Mouse (Mus musculus) midbrain, embryonic 12.5 days (tissue): ENCODE data around the gene Krtap5-2. TPM values are rescaled to one million over a fixed set of nuclear protein-coding genes. Genes with fewer than 3 reads are reported as not detected.
"Not testable (repeated sequence)": the region's sequence is repeated elsewhere in the genome, so short reads cannot be mapped to it uniquely, and the experiment has no call there.

Experiments
- ATAC-seq: fragments of 200-750 bp; cut with Nextera tagmentation; 2 replicates; pipeline ENCODE4 v1.8.0; 2017; ENCODE audit warnings: low read depth, moderate TSS enrichment, moderate library complexity; ENCODE audit not compliant: low FRiP score
- H3K27ac ChIP-seq: fragments of 300-500 bp; sonication (generic); replicated peaks from 2 replicates; pipeline ENCODE4 v1.5.1; 2016; ENCODE audit warnings: mild to moderate bottlenecking
- H3K27me3 ChIP-seq: fragments of 300-500 bp; sonication (generic); 2 replicates; pipeline ENCODE4 v1.6.1; 2016; ENCODE audit warnings: mild to moderate bottlenecking
- H3K36me3 ChIP-seq: fragments of 300-500 bp; sonication (generic); 2 replicates; pipeline ENCODE4 v1.6.1; 2016
- H3K4me1 ChIP-seq: fragments of 300-500 bp; sonication (generic); 2 replicates; pipeline ENCODE4 v1.6.1; 2016
- H3K4me2 ChIP-seq: fragments of 300-500 bp; sonication (generic); replicated peaks from 2 replicates; pipeline ENCODE4 v1.6.1; 2016; ENCODE audit warnings: mild to moderate bottlenecking, moderate library complexity
- H3K4me3 ChIP-seq: fragments of 300-500 bp; sonication (generic); 2 replicates; pipeline ENCODE4 v1.5.1; 2016; ENCODE audit warnings: mild to moderate bottlenecking
- H3K9ac ChIP-seq: fragments of 300-500 bp; sonication (generic); replicated peaks from 2 replicates; pipeline ENCODE4 v1.6.1; 2016; ENCODE audit warnings: mild to moderate bottlenecking, moderate library complexity
- H3K9me3 ChIP-seq: fragments of 300-500 bp; sonication (generic); 2 replicates; pipeline ENCODE4 v1.6.1; 2016; ENCODE audit warnings: mild to moderate bottlenecking
- WGBS: fragments of 180-500 bp; shearing (Covaris S2); methylation state at CpG from one replicate; pipeline ENCODE4 v1.1.7; 2016; 5-methylcytosine and 5-hydroxymethylcytosine counted together
- polyA plus RNA-seq: library from polyadenylated mRNA; unstranded; fragments of >200 nt; fragmentation: Nextera tagmentation; extraction: Ambion mirVana; gene quantifications from 2 replicates; pipeline ENCODE4 v1.2.1, GENCODE M21; 2016

Gene Krtap5-2
- not detected in 2 replicates for polyA plus RNA-seq

- not testable (repeated sequence) for H3K4me2 ChIP-seq, H3K27ac ChIP-seq, H3K36me3 ChIP-seq, H3K4me3 ChIP-seq, H3K9me3 ChIP-seq, ATAC-seq, H3K27me3 ChIP-seq, H3K9ac ChIP-seq, H3K4me1 ChIP-seq
Observed at GRCm38 (mm10) chr7:142175905-142176304, at the start of gene Krtap5-2. TSS of gene Krtap5-2 (minus strand) at chr7:142176005.

GRCm38 (mm10) chr7:142224518-142224917 is 48.7 kb upstream of the Krtap5-2 start:
- Histone ChIP-seq H3K4me3 (no peak overlapping the region), H3K27ac (no peak overlapping the region), H3K4me2 (no peak overlapping the region), H3K9ac (no peak overlapping the region), H3K27me3 (no peaks in the 10 kb centered on the region), H3K4me1 (no peaks in the 10 kb centered on the region), H3K36me3 (no peaks in the 10 kb centered on the region), H3K9me3 (no peaks in the 10 kb centered on the region)
- WGBS, result 58% methylated on average over 2 of the region's 2 CpGs
- ATAC-seq, result no peak

- not testable (repeated sequence) for H3K9ac ChIP-seq, H3K36me3 ChIP-seq, H3K4me1 ChIP-seq, ATAC-seq, H3K27ac ChIP-seq, H3K4me2 ChIP-seq, H3K27me3 ChIP-seq, H3K9me3 ChIP-seq, H3K4me3 ChIP-seq
- 65% methylated on average over 1 of the region's 1 CpGs for WGBS
Observed at GRCm38 (mm10) chr7:142212136-142212535, 36.3 kb upstream of the Krtap5-2 start.

- Histone ChIP-seq H3K27ac (no peak within 1 kb of the TSS), H3K36me3 (no peaks in the 10 kb centered on the region), H3K27me3 (no peaks in the 10 kb centered on the region), H3K4me2 (no peak within 1 kb of the TSS), H3K4me1 (no peaks in the 10 kb centered on the region), H3K9ac (no peak within 1 kb of the TSS), H3K4me3 (no peak within 1 kb of the TSS), H3K9me3 (no peaks in the 10 kb centered on the region)
- no peak for ATAC-seq
- 100% methylated on average over 1 of the region's 1 CpGs for WGBS
Observed at GRCm38 (mm10) chr7:142211559-142211958, 35.8 kb upstream of the Krtap5-2 start, which contains the start of gene Gm7579. TSS of gene Gm7579 (plus strand) at chr7:142211859.

- WGBS, result 76% methylated on average over 5 of the region's 5 CpGs
- not testable (repeated sequence) for H3K36me3 ChIP-seq, H3K27me3 ChIP-seq, H3K4me3 ChIP-seq, H3K27ac ChIP-seq, H3K9ac ChIP-seq, H3K9me3 ChIP-seq, ATAC-seq, H3K4me2 ChIP-seq, H3K4me1 ChIP-seq
Observed at GRCm38 (mm10) chr7:142206891-142207290, 31.1 kb upstream of the Krtap5-2 start.

- Histone ChIP-seq H3K36me3 (no peaks in the 10 kb centered on the region), H3K4me2 (no peak overlapping the region), H3K9ac (no peak overlapping the region), H3K4me3 (no peak overlapping the region), H3K4me1 (no peaks in the 10 kb centered on the region), H3K9me3 (no peaks in the 10 kb centered on the region), H3K27me3 (no peaks in the 10 kb centered on the region), H3K27ac (no peak overlapping the region)
- ATAC-seq, result no peak
Observed at GRCm38 (mm10) chr7:142205488-142205887, 29.7 kb upstream of the Krtap5-2 start.

- Histone ChIP-seq H3K4me3 (no peak within 1 kb of the TSS), H3K9me3 (no peaks in the 10 kb centered on the region), H3K27ac (no peak within 1 kb of the TSS), H3K27me3 (no peaks in the 10 kb centered on the region), H3K4me2 (no peak within 1 kb of the TSS), H3K36me3 (no peaks in the 10 kb centered on the region), H3K4me1 (no peaks in the 10 kb centered on the region), H3K9ac (no peak within 1 kb of the TSS)
- no peak for ATAC-seq
- 79% methylated on average over 1 of the region's 1 CpGs for WGBS
Observed at GRCm38 (mm10) chr7:142201064-142201463, 25.3 kb upstream of the Krtap5-2 start, which contains the start of gene Krtap5-3. TSS of gene Krtap5-3 (plus strand) at chr7:142201364.

GRCm38 (mm10) chr7:142198748-142199147 is 22.9 kb upstream of the Krtap5-2 start:
- 83% methylated on average over 2 of the region's 2 CpGs for WGBS
- H3K4me1 ChIP-seq, result no peaks in the 10 kb centered on the region

GRCm38 (mm10) chr7:142190289-142190688 is 14.5 kb upstream of the Krtap5-2 start, which contains the start of gene Gm10153:
TSS of gene Gm10153 (minus strand) at chr7:142190389.
- no peak for ATAC-seq
- Histone ChIP-seq H3K4me2 (no peak within 1 kb of the TSS), H3K27ac (no peak within 1 kb of the TSS), H3K9me3 (no peaks in the 10 kb centered on the region), H3K4me1 (no peaks in the 10 kb centered on the region), H3K27me3 (no peaks in the 10 kb centered on the region), H3K9ac (no peak within 1 kb of the TSS), H3K36me3 (no peaks in the 10 kb centered on the region), H3K4me3 (no peak within 1 kb of the TSS)
- WGBS, result 53% methylated on average over 2 of the region's 2 CpGs

More at GRCm38 (mm10) chr7:142198748-142199147, 22.9 kb upstream of the Krtap5-2 start:
- Histone ChIP-seq H3K36me3 (no peaks in the 10 kb centered on the region), H3K9ac (no peak overlapping the region), H3K4me3 (no peak overlapping the region), H3K27me3 (no peaks in the 10 kb centered on the region), H3K27ac (no peak overlapping the region), H3K9me3 (no peaks in the 10 kb centered on the region), H3K4me2 (no peak overlapping the region)
- ATAC-seq, result no peak

- Histone ChIP-seq H3K9me3 (no peaks in the 10 kb centered on the region), H3K36me3 (no peaks in the 10 kb centered on the region), H3K9ac (no peak overlapping the region), H3K4me1 (no peaks in the 10 kb centered on the region), H3K27me3 (no peaks in the 10 kb centered on the region), H3K27ac (no peak overlapping the region), H3K4me2 (no peak overlapping the region), H3K4me3 (no peak overlapping the region)
- 58% methylated on average over 2 of the region's 2 CpGs for WGBS
- no peak for ATAC-seq
Observed at GRCm38 (mm10) chr7:142188156-142188555, 12.4 kb upstream of the Krtap5-2 start.

- no peak for ATAC-seq
- Histone ChIP-seq H3K4me3 (no peak overlapping the region), H3K9ac (no peak overlapping the region), H3K36me3 (no peaks in the 10 kb centered on the region), H3K27ac (no peak overlapping the region), H3K4me2 (no peak overlapping the region), H3K9me3 (no peaks in the 10 kb centered on the region), H3K27me3 (no peaks in the 10 kb centered on the region), H3K4me1 (no peaks in the 10 kb centered on the region)
- WGBS, result 65% methylated on average over 1 of the region's 1 CpGs
Observed at GRCm38 (mm10) chr7:142181021-142181420, 5.2 kb upstream of the Krtap5-2 start.

- Histone ChIP-seq H3K27me3 (no peaks in the 10 kb centered on the region), H3K36me3 (no peaks in the 10 kb centered on the region), H3K9me3 (no peaks in the 10 kb centered on the region), H3K4me1 (no peaks in the 10 kb centered on the region), H3K4me2 (no peak overlapping the region), H3K27ac (no peak overlapping the region), H3K9ac (no peak overlapping the region), H3K4me3 (no peak overlapping the region)
- no peak for ATAC-seq
- WGBS, result 68% methylated on average over 1 of the region's 1 CpGs
Observed at GRCm38 (mm10) chr7:142178685-142179084, 2.9 kb upstream of the Krtap5-2 start.

GRCm38 (mm10) chr7:142169836-142170235 is 6.0 kb downstream of the Krtap5-2 start:
- H3K4me3 ChIP-seq, result no peak overlapping the region
- no peaks in the 10 kb centered on the region for H3K36me3 ChIP-seq
- H3K27me3 ChIP-seq, result no peaks in the 10 kb centered on the region
- no peak overlapping the region for H3K9ac ChIP-seq
- no peaks in the 10 kb centered on the region for H3K4me1 ChIP-seq
- no peak overlapping the region for H3K4me2 ChIP-seq
- 44% methylated on average over 3 of the region's 3 CpGs for WGBS
- no peak for ATAC-seq
- no peak overlapping the region for H3K27ac ChIP-seq
- no peaks in the 10 kb centered on the region for H3K9me3 ChIP-seq
